Mouse (Mus musculus) lung, adult 2 months (tissue): ENCODE data around the gene Fndc3b.

Experiments used
- CTCF ChIP-seq: fragments of 200-500 bp; IDR thresholded peaks from 2 replicates; pipeline ENCODE4 v1.5.1; 2011; ENCODE audit warnings: mild to moderate bottlenecking, low read length, control low read depth; ENCODE audit not compliant: insufficient read depth
- POLR2A ChIP-seq: fragments of 200-500 bp; IDR thresholded peaks from 2 replicates; pipeline ENCODE4 v1.6.1; 2011; ENCODE audit warnings: low read depth, mild to moderate bottlenecking, control low read depth, low read length, borderline replicate concordance; ENCODE audit errors: extremely low read depth

DNA sequence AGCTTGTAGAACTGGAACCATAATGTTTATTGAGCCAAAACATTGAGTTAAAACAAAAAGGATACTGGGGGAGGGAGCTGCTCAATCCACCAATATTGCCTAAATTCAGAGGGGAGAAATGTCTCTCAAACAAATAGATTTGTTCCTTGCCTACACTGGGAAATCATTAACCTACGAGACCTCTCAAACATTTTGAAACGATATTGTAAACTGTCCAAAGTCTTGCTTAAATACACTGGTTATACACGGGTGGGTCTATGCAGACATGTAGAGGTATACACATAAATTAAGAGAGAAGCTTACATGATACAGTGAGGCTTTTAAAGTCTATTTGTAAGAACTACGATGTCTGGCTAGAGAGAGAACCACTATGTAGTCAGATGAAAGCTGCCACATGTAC lies 151.8 kb downstream of the Fndc3b start:
- TF ChIP-seq CTCF, result no peak
- TF ChIP-seq POLR2A, result no peak
